Mouse (Mus musculus): ENCODE results near the gene Zfp639.

Gene Zfp639

GRCm38 (mm10) chr3:32509496-32510374 is at the start of gene Zfp639:
TSS of gene Zfp639 (plus strand) at chr3:32510259.
- no peak for DNase-seq (ENCODE audit: low spot score)

GRCm38 (mm10) chr3:32467321-32467720 is 42.7 kb upstream of the Zfp639 start:
- no peak for DNase-seq (ENCODE audit: low spot score)

GRCm38 (mm10) chr3:32468411-32468810 is 41.6 kb upstream of the Zfp639 start:
- DNase-seq (ENCODE audit: low spot score) = no peak

GRCm38 (mm10) chr3:32470449-32470848 is 39.6 kb upstream of the Zfp639 start:
- no peak for DNase-seq (ENCODE audit: low spot score)

GRCm38 (mm10) chr3:32471098-32471497 is 39.0 kb upstream of the Zfp639 start:
- no peak for DNase-seq (ENCODE audit: low spot score)

- DNase-seq (ENCODE audit: low spot score) = no peak
Observed at GRCm38 (mm10) chr3:32472191-32472900, 37.7 kb upstream of the Zfp639 start.

GRCm38 (mm10) chr3:32473184-32473583 is 36.9 kb upstream of the Zfp639 start:
- DNase-seq (ENCODE audit: low spot score) = no peak

- DNase-seq (ENCODE audit: low spot score) = no peak
Observed at GRCm38 (mm10) chr3:32479961-32480360, 30.1 kb upstream of the Zfp639 start.

- no peak for DNase-seq (ENCODE audit: low spot score)
Observed at GRCm38 (mm10) chr3:32483035-32483434, 27.0 kb upstream of the Zfp639 start.

GRCm38 (mm10) chr3:32486543-32486942 is 23.5 kb upstream of the Zfp639 start:
- no peak for DNase-seq (ENCODE audit: low spot score)

GRCm38 (mm10) chr3:32488172-32488571 is 21.9 kb upstream of the Zfp639 start:
- DNase-seq (ENCODE audit: low spot score) = no peak

GRCm38 (mm10) chr3:32490076-32490927 is 19.8 kb upstream of the Zfp639 start:
- no peak for DNase-seq (ENCODE audit: low spot score)

GRCm38 (mm10) chr3:32490928-32491315 is 19.1 kb upstream of the Zfp639 start:
- no peak for DNase-seq (ENCODE audit: low spot score)

- no peak for DNase-seq (ENCODE audit: low spot score)
Observed at GRCm38 (mm10) chr3:32492097-32493090, 17.7 kb upstream of the Zfp639 start, which contains the start of gene Kcnmb3. TSS of gene Kcnmb3 (minus strand) at chr3:32492231.

- no peak for DNase-seq (ENCODE audit: low spot score)
Observed at GRCm38 (mm10) chr3:32494387-32495087, 15.5 kb upstream of the Zfp639 start.

- DNase-seq (ENCODE audit: low spot score) = no peak
Observed at GRCm38 (mm10) chr3:32495088-32495770, 14.8 kb upstream of the Zfp639 start.

- DNase-seq (ENCODE audit: low spot score) = no peak
Observed at GRCm38 (mm10) chr3:32495856-32496710, 14.0 kb upstream of the Zfp639 start.

GRCm38 (mm10) chr3:32496711-32497070 is 13.4 kb upstream of the Zfp639 start:
- no peak for DNase-seq (ENCODE audit: low spot score)

- DNase-seq (ENCODE audit: low spot score) = no peak
Observed at GRCm38 (mm10) chr3:32500346-32500745, 9.7 kb upstream of the Zfp639 start.
